Mouse (Mus musculus): ENCODE results near the gene Adra2a.

Adra2a gene

GRCm38 (mm10) chr19:54072233-54072800, 28.4 kb downstream of the Adra2a start:
- intact Hi-C loops (cut with DNase I): no loop called here

DNA sequence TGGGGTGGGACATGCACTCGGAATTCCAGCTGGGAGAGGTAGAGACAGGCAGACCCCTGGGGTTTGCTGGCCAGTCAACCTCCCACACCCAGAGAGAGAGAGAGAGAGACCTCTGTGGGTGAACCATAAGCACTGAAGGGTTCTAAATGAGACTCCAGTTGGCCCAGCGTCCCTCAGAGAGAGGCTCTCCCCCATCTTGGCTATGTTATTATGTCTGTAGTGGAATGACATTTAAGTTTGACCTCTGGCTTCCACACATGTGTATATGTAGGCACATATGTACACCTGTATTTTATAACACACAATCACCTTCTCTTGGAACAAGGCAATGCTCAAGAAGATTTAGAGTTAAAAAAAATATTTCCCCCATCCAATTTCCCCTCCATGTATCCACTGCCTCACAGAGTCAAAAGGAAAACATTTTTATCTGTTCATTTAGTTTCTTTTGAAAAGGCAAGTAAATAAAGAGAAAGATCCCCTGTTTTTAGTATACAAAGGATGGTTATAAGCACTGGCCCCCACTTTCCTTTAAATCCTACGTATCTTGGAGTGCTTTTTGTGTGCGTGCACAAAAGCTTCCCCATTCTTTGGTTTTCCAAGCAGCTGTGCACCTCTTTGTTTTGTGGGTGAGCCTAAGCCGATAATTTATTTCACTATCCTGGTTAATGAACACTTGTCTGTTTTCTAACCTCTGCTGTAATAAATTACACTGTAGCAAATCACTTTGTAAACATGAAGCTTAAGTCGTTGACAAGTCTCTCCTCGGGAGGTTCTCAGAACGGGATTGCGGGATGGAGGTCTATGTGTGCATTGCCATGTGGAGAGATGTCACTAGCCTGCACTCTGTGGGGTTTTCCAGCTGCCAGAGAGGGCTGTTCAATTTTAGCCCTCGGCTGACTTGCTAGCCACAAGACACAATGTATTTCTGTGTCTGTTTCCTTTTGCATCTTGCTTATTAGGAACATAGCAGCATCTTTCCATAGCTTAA, 32.7 kb downstream of the Adra2a start:
- intact Hi-C loops (cut with DNase I): no loop called here

DNA sequence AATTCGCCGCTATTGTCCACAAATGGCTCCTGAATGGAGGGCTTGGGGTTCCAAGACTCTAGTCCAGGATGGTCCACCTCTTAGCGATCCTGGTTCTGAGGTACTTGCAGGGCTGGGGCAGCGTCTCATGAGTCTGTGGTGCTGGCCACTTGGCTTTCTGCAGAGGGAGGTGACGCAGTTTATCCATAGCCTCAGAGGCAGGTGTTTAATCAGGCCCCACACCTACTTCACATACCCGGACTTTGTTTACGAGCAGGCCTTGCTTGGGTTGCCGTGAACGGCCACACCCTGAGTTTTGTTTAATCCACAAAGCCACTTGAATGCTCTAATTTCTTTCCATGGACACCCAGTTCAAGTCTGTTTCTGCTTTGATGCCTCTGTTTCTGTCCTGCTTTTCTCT, 37.4 kb downstream of the Adra2a start:
- intact Hi-C loops (cut with DNase I): no loop called here

- intact Hi-C loops (cut with DNase I): no loop called here
These were observed 37.8 kb downstream of the Adra2a start for GRCm38 (mm10) chr19:54081716-54082165.

- intact Hi-C loops (cut with DNase I): no loop called here
These were observed 43.4 kb downstream of the Adra2a start for GRCm38 (mm10) chr19:54087319-54087718.

- intact Hi-C loops (cut with DNase I): no loop called here
These were observed 49.6 kb downstream of the Adra2a start for GRCm38 (mm10) chr19:54093599-54093998.

- intact Hi-C loops (cut with DNase I): no loop called here
These were observed 51.8 kb downstream of the Adra2a start for GRCm38 (mm10) chr19:54095716-54096115.

GRCm38 (mm10) chr19:54098367-54098766, 54.4 kb downstream of the Adra2a start:
- intact Hi-C loops (cut with DNase I): no loop called here
